Mouse (Mus musculus) heart, postnatal 0 days (tissue): ENCODE data around the gene Pla2g2c. TPM values are rescaled to one million over a fixed set of nuclear protein-coding genes. Genes with fewer than 3 reads are reported as not detected.

Experiments used
- ATAC-seq: fragments of 200-750 bp; cut with Nextera tagmentation; 2 replicates; pipeline ENCODE4 v1.8.0; 2017; ENCODE audit warnings: low read depth, moderate number of reproducible peaks, moderate library complexity; ENCODE audit not compliant: insufficient read depth
- DNase-seq: peaks from one replicate; pipeline ENCODE4 v3.0.0-alpha.2; 2016; ENCODE audit warnings: low spot score
- H3K27ac ChIP-seq: fragments of 300-500 bp; sonication (generic); 2 replicates; pipeline ENCODE4 v1.5.1; 2014; ENCODE audit warnings: low read depth, mild to moderate bottlenecking
- H3K27me3 ChIP-seq: fragments of 300-500 bp; sonication (generic); 2 replicates; pipeline ENCODE4 v1.6.1; 2014; ENCODE audit warnings: low read length, mixed read lengths; ENCODE audit not compliant: control insufficient read depth, insufficient read depth
- H3K36me3 ChIP-seq: fragments of 300-500 bp; sonication (generic); replicated peaks from 2 replicates; pipeline ENCODE4 v1.6.1; 2014; ENCODE audit warnings: low read length, mixed read lengths; ENCODE audit not compliant: control insufficient read depth, insufficient read depth
- H3K4me1 ChIP-seq: fragments of 300-500 bp; sonication (generic); 2 replicates; pipeline ENCODE4 v1.6.1; 2014; ENCODE audit warnings: antibody characterized with exemption; ENCODE audit not compliant: control insufficient read depth, insufficient read depth
- H3K4me2 ChIP-seq: fragments of 300-500 bp; sonication (generic); 2 replicates; pipeline ENCODE4 v1.6.1; 2014; ENCODE audit warnings: low read depth, mild to moderate bottlenecking, low read length, moderate library complexity
- H3K4me3 ChIP-seq: fragments of 300-500 bp; sonication (generic); 2 replicates; pipeline ENCODE4 v1.5.1; 2014; ENCODE audit warnings: low read depth, low read length
- H3K9ac ChIP-seq: fragments of 300-500 bp; sonication (generic); replicated peaks from 2 replicates; pipeline ENCODE4 v1.6.1; 2014; ENCODE audit warnings: low read depth, low read length, mixed read lengths
- H3K9me3 ChIP-seq: fragments of 300-500 bp; sonication (generic); replicated peaks from 2 replicates; pipeline ENCODE4 v1.6.1; 2016; ENCODE audit warnings: low read length; ENCODE audit not compliant: control insufficient read depth
- CTCF ChIP-seq: IDR thresholded peaks from 2 replicates; pipeline ENCODE4 v1.5.1; 2016; ENCODE audit warnings: antibody characterized with exemption, control low read depth, low read depth
- EP300 ChIP-seq: IDR thresholded peaks from 2 replicates; pipeline ENCODE4 v1.6.1; 2016; ENCODE audit warnings: antibody characterized with exemption, low read depth
- WGBS: fragments of 180-500 bp; shearing (Covaris S2); extraction: QIAGEN DNeasy Blood & Tissue Kit; methylation state at CpG from one replicate; pipeline ENCODE4 v1.1.7; 2014; 5-methylcytosine and 5-hydroxymethylcytosine counted together
- polyA plus RNA-seq: library from polyadenylated mRNA; unstranded; fragments of >200 nt; fragmentation: Nextera tagmentation; extraction: Ambion mirVana; gene quantifications from 2 replicates; pipeline ENCODE4 v1.2.1, GENCODE M21; 2015
- total RNA-seq: library from RNA; depleted of rRNA; stranded (reverse); fragments of >200 nt; gene quantifications from 2 replicates; pipeline ENCODE4 v1.2.3, GENCODE M21; 2014; ENCODE audit warnings: low replicate concordance; rRNA removed

Pla2g2c gene
- total and polyA plus RNA-seq, 2 experiments from 2014 or later, result 0.27 TPM; not detected in 1

GRCm38 (mm10) chr4:138793276-138793675 lies 68.7 kb downstream of the Pla2g2c start:
- TF ChIP-seq CTCF (peak; percentile 44), EP300 (no peak)
- H3K4me2 ChIP-seq, result no peak overlapping the region
- 50% methylated on average over 2 of the region's 2 CpGs for WGBS

DNA sequence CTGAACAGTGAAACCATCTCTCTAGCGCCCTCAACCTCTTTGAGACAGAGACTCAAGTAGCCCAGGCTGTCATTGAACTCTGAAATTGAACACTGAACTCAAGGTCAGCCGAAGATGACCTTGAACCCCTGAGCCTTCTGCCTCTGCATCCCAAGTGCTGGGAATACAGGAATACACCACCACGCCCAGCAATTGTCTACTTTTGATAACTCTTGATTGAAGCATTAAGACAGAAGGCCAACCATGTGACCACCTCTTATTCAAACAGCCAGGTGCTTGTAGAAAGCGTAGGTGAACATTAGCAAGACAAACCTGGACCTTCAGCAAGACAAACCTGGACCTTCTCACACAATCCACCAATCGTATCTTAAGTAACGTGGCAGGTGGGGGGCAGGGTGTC lies 69.8 kb downstream of the Pla2g2c start:
- WGBS, result 82% methylated on average over 6 of the region's 6 CpGs
- no peaks in the 10 kb centered on the region for H3K36me3 ChIP-seq
- H3K27me3 ChIP-seq, result peaks cover 24% of the 10 kb centered on the region
- H3K9ac ChIP-seq, result no peak overlapping the region
- H3K27ac ChIP-seq, result no peak overlapping the region
- no peaks in the 10 kb centered on the region for H3K4me1 ChIP-seq
- no peak for TF ChIP-seq CTCF
- no peak for TF ChIP-seq EP300
- 0 out of 2 replicates have a peak, but pooled peaks cover 4% of the 10 kb centered on the region for H3K9me3 ChIP-seq
- ATAC-seq (no peak), DNase-seq (no peak)
- H3K4me3 ChIP-seq, result no peak overlapping the region
- H3K4me2 ChIP-seq, result no peak overlapping the region

More at GRCm38 (mm10) chr4:138793276-138793675, 68.7 kb downstream of the Pla2g2c start:
- no peak for DNase-seq
- H3K4me3 ChIP-seq, result no peak overlapping the region
- no peak overlapping the region for H3K9ac ChIP-seq
- peaks cover 21% of the 10 kb centered on the region for H3K27me3 ChIP-seq
- H3K27ac ChIP-seq, result no peak overlapping the region
- ATAC-seq, result no peak
- H3K36me3 ChIP-seq, result no peaks in the 10 kb centered on the region
- 0 out of 2 replicates have a peak, but pooled peaks cover 4% of the 10 kb centered on the region for H3K9me3 ChIP-seq
- H3K4me1 ChIP-seq, result no peaks in the 10 kb centered on the region

Other genes starting within 250 kb of the Pla2g2c start
- not detected in 2 replicates for gene Vwa5b1, start 88.9 kb upstream of the Pla2g2c start, total RNA-seq
- not detected in 2 replicates for gene Vwa5b1, start 88.9 kb upstream of the Pla2g2c start, polyA plus RNA-seq
- 1.9 and 2.0 TPM in 2 replicates for gene Ubxn10, start 12.4 kb downstream of the Pla2g2c start, total RNA-seq
- gene Ubxn10, start 12.4 kb downstream of the Pla2g2c start, polyA plus RNA-seq, result 0.98 and 1.0 TPM in 2 replicates
- not detected in 2 replicates for gene Pla2g2f, start 32.8 kb downstream of the Pla2g2c start, total RNA-seq
- gene Pla2g2f, start 32.8 kb downstream of the Pla2g2c start, polyA plus RNA-seq, result not detected in 2 replicates
- gene Pla2g2d, start 50.9 kb downstream of the Pla2g2c start, total RNA-seq, result not detected in 2 replicates
- gene Pla2g2d, start 50.9 kb downstream of the Pla2g2c start, polyA plus RNA-seq, result not detected in 2 replicates
- gene Pla2g5, start 138.7 kb downstream of the Pla2g2c start, total RNA-seq, result 1.6 and 9.2 TPM in 2 replicates
- gene Pla2g5, start 138.7 kb downstream of the Pla2g2c start, polyA plus RNA-seq, result 4.7 and 6.2 TPM in 2 replicates
- gene Gm13030, start 149.2 kb downstream of the Pla2g2c start, total RNA-seq, result not detected in 2 replicates
- gene Gm13030, start 149.2 kb downstream of the Pla2g2c start, polyA plus RNA-seq, result not detected in 2 replicates
- not detected in 2 replicates for gene Pla2g2e, start 153.2 kb downstream of the Pla2g2c start, total RNA-seq
- gene Pla2g2e, start 153.2 kb downstream of the Pla2g2c start, polyA plus RNA-seq, result 0.15 and 0.30 TPM in 2 replicates
- 5.8 and 12.4 TPM in 2 replicates for gene Otud3, start 189.2 kb downstream of the Pla2g2c start, total RNA-seq
- gene Otud3, start 189.2 kb downstream of the Pla2g2c start, polyA plus RNA-seq, result 3.5 and 4.1 TPM in 2 replicates
- not detected in 2 replicates for gene Rnf186, start 242.3 kb downstream of the Pla2g2c start, total RNA-seq
- gene Rnf186, start 242.3 kb downstream of the Pla2g2c start, polyA plus RNA-seq, result 0.10 TPM in 1 of 2 replicates, not detected in the other
- gene Tmco4, start 248.1 kb downstream of the Pla2g2c start, total RNA-seq, result 16.9 and 18.8 TPM in 2 replicates
- gene Tmco4, start 248.1 kb downstream of the Pla2g2c start, polyA plus RNA-seq, result 6.2 and 7.7 TPM in 2 replicates